Mouse (Mus musculus): Measurements from ENCODE around the gene Ipo9.

The Ipo9 gene

DNA sequence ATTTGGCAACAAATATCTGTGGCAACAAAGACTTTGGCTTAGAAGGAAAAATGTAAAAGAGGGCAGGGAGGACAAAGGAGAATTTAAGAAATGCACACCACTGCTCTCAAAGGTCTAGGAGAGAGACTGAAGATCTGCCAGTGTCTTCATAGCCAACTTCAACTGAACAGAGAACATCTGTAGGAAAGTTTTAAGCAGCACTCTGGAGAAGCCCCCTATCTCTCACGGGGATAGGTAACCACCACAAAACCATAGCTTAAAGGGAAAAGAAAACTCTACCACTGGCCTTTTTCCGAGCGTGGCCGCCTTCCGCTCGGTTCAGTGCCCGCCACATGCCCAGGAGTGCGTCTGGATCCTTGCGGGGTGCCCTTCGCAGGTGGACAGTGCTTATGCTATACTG lies 3.7 kb downstream of the Ipo9 start:
- DNase-seq = no peak

DNA sequence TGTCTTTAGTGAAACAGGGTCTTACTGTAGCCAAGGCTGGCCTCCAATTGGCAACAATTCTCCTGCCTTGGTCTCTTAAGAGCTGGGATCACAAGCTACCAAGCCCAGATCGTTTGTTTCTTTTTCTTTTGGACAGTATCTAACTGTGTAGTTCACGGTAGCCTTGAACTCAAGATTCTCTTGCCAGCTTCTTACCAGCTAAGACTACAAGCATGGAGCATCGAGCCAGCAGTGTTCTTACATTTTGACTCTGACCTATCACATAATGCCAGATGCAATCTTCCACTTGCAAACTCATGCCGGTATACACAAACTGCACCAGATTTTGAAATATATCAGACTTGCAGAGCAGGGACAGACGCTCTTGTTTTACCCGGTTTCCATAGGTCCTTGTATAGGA lies 7.5 kb downstream of the Ipo9 start:
- DNase-seq = no peak

DNA sequence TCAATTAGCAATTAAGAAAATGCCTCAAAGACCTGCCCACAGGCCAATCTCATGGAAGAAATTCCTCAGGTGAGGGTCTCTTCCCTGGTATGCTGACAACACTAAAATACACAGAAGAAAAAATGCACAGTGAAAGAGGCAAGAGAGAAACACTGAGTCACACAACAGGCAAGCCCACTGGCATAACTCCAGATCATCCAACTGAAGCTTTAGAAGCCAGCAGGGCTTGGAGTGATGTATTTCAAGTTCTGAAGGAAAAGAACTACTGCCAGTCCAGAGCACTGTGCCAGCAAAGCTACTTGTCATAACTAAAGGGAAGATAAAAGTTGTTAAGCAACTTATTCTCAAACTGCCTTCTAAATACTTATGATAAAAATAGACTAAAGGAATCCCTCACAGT lies 16.3 kb downstream of the Ipo9 start:
- peak; percentile 11 to 21 for DNase-seq

DNA sequence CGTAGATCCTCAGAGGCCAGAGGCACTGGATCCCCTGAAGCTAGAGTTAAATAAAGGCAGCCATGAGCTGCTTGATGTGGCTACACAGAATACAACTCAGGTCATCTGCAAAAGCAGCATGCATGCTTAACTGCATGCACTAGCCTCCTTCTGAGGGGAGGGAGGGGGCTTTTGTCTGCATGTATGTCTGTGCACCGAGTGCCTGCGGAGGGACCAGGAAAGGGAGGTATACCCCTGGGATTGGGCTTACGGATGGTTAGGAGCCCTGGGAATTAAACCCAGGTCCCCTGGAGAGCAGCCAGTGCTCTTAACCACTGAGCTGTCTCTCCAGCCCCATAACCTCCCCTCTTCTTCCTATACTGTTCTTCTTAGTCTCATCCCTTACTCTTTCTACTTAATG lies 18.2 kb downstream of the Ipo9 start:
- DNase-seq = no peak

DNA sequence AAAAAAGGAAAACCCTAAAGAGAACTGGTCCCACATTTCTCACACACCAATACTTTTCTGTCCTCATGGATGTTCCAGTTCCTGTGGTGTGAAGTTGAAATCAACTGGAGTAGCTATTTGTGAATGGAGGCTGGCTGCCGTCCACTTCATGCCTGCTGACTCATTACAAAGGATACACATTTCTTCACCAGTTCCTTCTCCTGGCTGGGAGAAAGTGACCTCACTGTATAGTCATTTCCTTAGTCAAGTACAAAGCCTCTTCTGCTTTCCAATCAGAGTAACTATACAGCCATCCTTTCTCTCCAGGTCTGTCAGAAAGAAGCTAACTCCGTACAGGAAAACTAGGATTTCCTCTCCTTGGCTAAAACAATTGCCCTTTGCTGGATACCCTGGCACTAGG lies 19.3 kb downstream of the Ipo9 start:
- peak; percentile 75 to 80 for DNase-seq

DNA sequence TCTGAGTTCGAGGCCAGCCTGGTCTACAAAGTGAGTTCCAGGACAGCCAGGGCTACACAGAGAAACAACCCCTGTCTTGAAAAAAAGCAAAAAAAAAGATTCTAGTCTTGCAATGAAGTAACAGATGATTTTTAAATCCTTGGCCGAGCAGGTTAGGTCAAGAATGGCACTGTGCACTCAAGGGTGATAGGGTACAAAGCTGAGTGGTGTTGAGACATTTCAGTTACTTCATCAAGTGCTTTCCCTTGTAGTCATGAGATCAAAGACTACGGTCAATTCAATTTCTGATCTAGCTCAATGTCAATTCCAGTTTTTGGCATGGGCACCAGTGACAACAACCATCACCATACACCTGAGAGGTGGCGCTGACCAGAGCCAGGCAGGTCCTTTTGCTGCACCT lies 21.3 kb downstream of the Ipo9 start:
- no peak for DNase-seq

DNA sequence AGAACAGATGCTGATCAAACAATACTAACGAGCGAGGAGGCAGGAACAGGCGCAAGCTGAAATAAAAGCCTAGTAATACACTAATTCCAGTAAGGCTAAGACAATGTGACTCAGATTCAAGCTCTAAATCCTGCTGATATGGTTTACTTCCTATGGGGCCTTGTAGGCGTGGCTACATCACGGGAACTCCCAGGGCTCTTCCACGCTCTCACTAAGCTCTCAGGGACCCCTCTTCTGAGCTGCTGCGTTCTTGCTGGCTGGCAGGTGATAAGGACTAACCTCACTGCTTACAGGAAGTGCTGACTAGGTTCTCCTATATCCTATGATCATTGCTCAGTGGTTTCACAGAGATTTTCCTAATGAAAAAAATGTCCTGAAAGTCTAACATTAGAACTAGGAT lies 24.9 kb downstream of the Ipo9 start:
- DNase-seq = no peak

DNA sequence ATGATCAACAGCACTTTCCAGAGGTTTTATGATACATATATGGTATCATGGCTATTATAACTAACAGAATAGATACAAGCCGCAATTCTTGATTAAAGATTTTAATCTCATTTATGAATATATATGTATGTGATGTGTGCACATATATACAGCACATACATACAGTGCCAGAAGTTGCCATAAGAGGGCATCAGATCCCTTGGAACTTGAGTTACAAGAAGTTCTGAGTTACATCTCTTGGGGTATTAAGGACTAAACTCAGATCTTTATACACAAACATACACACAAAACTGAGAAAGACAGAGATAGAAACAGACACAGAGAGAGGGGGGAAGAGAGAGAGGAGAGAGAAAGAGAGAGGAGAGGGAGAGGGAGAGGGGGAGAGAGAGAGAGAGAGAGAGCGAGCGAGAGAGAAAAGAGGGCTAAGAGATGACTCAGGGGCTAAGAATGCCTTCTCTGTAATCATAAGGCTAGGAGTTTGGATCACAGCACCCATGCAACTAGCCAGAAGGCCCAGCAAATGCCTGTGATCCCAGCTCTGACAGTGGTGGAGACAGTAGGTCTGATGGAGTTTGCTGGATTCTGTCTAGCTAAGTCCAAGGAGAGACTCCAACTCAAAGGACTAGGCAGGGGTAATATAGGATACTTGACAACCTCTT lies 28.7 kb downstream of the Ipo9 start:
- DNase-seq = no peak

DNA sequence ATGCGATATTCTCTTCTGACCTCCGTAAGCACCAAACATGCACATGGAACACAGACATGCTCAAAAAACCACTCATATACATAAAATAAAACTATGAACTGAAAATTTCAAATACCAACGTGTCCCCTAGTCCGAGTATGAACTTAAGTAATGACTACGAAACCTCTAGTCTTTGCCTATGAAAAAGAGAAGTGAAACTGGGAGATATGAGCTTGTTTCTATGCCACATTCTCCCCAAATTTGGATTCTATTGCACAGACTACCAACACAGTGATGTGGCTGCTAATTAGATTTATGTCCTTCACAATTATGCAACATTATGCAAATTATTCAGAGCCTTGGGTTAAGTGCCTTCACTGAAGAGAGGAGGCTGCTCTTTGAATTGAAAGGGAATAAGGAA lies 30.8 kb downstream of the Ipo9 start:
- no peak for DNase-seq

DNA sequence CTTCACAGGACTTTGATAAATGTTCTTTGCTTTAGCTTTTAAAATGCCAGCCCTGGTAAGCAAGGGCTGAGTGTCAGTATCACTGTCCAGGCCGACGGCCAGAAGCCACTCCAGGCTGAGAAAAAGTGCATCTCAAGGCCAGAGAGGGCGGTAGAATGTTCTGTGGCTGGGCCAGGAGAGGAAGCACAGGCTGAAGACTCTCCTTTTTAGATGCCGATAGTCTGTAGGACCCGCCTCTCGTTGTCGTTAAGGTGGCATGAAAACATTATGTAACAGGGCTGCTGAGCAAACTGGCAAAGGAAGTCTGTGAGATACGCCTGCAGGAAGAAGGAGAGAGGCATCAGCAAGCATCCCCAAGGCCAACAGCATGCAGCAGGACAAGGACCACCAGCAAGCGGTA lies 45.1 kb downstream of the Ipo9 start:
- no peak for DNase-seq

DNA sequence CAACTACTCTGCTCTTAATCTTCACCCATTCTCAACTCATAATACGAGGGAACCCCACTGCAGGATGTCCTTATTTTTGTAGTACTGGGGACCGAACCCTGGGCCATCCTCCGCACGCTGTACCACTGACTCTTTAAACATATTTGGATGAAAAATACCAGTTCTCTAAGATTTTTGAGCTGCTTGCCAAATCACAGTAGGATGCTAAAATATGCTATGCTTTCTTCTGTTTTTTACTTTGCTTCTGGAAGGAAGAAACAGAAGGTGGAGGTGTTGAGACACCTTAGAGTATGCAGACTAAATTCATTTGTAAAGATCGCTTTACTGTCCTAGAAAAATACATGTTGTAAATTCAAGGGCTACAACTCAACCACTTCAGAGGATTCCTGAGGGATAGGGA lies 46.1 kb downstream of the Ipo9 start:
- no peak for DNase-seq

DNA sequence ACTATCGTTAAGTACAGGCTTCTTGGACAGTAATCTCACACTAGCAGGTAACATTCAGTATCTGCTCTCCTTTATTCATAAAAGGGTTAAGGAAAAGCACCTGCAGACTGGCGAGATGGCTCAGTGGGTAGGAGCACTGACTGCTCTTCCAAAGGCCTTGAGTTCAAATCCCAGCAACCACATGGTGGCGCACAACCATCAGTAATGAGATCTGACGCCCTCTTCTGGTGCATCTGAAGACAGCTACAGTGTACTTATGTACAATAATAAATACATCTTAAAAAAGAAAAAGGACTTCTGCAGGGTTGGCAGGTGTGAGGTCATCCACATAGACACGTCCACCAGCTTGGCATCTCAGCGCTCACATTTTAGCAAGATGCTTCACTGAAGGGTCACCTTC lies 48.7 kb downstream of the Ipo9 start:
- peak in 1 of 2 experiments; percentile 29 for DNase-seq

DNA sequence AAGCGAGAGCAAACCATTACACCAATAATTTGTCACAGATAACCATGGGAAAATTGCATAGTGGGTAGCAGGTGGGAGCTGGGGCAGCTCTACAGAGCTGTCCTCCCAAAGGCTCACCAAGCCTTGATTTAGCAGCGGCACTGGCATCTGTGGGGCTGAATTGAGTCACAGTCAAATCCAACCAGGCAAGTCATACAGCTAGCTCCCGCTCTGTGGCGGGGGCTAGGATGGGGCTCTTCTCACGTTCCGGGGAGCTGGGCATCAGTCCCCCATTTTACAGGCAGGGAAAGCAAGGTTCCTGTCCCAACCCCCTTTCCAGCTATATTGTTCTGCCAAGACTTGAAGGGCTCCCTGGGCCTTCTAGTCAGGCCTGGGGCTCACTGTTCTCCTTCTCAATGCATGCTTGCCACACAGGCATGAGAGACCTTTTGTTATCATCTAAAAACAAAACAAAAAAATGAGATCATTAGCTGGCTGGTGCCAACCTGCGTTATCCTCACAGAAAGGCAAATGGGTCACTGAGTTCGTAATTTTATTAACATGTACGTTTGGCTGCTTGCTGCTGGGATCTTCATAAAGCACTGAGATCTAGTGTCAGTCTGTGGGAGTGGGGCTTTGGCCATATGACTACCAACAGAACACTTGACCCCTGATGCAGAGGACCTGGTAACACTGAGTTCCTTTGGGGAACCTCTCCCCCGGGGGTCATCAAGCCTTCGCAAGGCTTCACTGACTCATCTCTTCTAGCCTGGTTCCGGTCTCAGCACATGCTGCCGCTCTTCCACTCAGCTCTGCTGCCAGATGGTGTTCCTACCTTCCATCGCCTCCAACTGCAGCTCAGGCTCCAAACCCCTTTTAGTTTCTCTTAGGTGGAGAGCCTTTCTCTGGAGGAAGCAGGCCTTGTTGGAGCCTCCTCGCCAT lies 50.0 kb downstream of the Ipo9 start:
- DNase-seq = no peak

DNA sequence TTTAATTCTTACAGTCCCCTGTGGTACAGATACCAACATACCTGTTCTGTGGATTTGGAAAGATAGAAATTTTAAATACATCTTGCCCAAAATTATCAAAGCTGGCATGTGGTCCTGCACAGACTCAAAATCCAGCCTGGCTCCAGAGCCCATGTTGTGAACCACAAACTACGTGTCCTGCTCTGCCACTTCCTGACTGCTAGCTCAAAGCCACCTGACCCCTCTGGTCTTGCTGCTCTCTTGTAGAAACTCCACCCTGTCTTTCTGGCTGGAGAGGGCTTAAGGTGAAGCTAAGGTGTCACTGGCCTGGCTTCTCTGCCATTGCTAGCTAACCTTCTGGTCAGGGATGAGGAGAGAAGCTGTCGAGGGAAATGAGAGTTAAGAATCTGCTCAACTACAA lies 51.3 kb downstream of the Ipo9 start:
- no peak for DNase-seq

DNA sequence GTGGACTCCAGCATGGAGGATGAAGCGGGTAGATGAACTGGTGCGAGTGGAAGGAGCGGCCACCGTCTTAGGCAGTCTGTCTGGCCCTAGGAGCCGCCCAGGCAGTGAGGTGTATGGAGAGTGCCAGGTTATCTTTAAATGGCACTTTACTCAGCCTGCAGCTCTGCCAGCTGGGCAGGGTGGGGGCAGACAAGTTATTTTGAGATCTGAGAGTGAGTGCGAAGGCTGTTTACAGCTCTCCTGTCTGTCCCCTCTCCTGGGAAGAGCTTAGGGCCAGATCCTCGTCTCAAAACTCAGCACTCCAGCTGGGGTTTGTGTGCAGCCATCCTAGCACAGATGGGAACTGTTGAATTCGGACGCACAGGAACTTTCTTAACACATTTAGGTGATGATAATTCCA lies 51.7 kb downstream of the Ipo9 start:
- no peak for DNase-seq

DNA sequence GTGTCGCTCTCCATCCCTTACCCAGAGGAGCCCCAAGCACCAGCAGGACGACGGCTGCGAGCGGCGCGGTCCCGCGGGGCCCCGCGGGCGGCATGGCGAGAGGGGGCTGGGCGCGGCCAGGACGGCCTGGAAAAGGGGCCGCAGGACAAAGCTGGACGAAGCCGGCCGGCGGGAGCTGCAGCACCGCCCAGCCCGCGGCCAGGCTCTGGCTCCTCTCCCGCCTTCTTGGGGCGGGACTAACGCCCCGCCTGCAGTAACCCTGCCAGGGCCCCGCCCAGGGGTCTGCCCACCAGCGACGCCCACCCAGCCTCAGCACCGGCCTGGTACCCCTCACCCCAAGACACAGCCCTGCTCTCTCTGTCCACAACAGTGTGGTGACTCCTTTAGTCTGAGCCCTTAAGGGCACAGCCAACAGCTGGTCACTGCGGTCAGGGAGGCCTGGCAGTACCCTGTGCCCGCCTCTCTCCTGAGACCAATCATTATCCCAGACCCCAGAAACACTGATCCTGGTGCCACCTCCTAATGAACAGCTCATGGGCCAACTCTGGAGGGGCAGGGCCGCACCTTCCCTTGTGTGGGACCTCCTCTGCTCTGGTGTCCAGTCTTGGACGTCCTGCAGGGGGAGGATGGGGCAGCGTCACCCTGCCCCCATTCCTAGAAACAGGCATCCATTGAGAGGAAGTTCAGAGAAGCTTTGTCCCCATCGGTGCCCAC lies 55.3 kb downstream of the Ipo9 start, which contains the start of gene Shisa4:
TSS of gene Shisa4 (minus strand) at position 370 of the 714 bp plus-strand sequence.
- DNase-seq = peak; percentile 54 to 64

DNA sequence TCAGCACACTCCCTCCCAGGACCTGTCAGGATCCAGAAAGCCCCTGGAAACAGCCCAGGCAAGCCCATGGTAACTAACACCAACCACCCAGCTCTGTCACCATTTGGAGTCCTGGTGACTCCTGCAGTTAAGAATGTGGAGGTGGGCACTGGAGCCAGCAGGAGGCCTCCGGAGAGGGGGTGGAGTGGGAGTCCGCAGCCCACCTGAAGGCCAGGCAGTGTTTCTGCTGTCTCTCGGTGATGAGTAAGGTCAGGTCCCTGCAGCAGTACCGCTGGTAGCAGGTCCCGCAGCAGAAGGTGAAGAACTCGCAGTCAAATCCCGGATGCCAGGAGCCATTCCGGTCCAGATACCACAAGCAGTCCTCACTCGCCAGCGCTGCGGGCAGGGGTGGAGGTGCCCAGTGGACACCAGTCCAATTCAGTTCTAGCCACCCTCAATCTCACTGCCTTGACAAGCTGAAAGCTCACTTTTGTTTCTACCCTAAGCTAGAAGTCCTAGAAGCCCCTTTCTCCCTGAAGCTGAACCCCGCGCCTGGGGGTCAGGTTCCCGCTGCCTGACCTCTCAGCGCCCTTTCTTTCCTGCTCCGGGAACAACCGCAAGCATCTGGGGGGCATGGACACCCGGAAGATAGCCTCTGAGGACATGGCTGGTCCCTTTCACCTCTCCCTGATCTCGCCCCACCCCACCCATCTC lies 56.0 kb downstream of the Ipo9 start:
- DNase-seq = peak in 1 of 2 experiments; percentile 10

DNA sequence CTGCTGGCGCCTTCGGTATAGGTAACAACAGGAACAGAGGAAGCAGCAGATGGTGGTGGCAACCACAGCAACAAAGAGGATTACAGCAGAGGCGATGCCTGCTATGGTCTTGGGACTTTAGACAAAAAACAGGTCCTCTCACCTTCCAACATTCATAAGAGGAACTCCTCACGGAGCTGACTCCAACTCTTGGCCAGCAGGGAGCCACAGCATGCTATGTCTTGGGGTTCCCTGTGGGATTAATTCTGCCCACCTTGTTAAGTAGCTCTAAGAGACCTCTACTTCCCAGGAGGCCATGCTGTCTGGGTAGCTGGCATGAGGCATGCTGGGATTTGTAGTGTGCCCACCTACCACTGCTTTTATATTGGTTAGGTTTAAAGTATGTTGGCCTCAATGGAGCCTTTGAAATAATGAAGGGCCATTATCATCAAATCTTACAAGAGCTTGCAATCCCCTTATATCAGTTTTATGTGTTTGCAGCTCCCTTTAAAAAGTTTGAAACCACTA lies 57.1 kb downstream of the Ipo9 start:
- no peak for DNase-seq

DNA sequence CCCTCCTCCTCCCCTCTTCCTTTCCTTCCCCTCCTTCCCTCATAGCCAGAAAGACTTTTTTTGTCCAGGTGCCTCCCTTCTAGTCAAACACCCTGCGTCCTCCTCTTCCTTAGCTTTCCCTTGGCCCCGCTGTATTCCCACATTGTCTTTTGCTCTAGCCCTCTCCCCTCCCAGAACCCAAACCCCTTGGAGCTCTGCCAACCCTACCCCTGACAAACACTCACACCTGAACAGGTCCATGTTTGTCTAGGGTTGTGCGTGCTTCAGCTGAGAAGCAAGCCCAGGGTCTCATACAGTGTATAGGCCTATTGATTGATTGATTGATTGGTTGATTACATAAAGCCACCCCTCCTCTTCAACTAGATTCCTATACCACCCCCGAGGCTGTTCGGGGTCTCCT lies 60.9 kb downstream of the Ipo9 start:
- no peak for DNase-seq

DNA sequence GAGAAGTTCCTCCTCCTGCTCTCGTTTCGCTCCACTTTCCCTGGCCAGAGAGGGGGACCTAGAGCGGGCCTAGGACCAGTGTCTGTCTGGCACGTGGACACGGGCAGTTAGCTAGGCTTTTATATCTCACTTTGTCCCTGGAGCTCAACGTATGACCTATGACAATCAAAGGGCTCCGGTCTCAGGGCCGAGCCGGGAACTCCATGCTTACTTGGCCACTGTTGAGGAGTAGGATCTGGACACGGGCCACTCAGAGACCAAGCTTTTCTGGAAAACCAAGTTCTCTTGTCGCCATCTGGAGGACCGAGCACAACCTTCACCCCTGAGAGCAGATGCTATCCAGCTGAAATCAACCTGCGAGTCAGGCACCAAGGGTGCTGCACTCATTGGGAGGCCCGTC lies 61.3 kb downstream of the Ipo9 start:
- peak; percentile 67 to 78 for DNase-seq

DNA sequence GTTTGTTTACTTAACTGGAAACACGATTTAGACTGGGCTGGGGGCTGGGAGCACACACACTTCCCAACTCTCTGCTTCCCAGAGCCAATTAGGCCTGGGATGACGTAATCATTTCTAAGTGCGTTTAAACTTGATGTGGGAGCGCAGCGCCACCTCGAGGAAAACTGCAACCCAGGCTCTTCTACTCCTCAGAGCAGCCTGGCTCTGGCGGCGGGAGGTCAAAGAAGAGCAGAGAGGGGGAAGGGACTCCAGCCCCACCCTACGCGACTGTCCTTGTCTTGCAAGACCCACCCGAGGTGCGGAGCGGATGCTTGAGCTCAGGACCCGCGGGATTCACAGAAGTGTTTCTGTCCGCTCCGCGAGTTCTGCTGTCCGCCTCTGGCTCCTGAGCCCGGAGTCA lies 62.1 kb downstream of the Ipo9 start:
- DNase-seq = peak; percentile 86 to 91

DNA sequence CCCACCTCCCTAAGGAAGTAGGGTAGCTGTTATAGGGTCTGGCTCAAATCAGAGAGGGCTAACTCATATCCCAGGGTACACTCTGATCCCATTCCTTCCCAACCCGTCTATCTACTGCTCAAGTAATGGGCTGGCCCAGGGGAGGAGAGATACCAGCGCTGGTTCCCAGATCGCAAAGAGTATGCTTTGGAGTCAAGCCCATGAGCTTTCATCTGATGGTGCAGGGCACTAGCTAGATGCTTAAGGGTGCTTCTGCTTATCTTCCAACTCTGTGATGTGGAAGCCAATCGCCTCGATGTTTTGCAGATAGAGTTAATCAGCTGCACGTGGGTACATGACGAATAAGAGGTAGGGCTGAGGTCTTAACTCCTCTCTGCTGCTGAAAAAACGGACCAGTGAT lies 62.7 kb downstream of the Ipo9 start:
- DNase-seq = no peak

DNA sequence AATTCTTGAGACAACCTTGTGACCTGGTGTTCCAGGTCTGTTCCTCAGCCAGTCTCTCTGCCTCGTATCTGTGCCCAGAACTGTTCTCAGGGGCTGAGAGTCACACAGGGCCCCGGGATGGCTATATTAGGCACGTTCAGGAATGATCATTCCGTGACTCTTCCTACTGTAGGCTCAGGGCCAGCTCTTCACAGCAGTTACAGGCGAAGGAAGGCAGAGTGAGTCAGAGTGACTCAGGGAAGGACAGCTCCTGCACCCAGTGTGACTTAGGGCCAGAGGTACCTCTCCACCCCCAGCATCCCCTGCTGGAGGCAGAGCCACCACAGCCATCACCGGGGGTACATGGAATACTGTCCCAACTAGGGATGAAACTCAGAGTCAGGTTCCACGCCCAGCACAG lies 63.3 kb downstream of the Ipo9 start:
- no peak for DNase-seq

All from lung, adult 18-20 months (tissue).